Mouse (Mus musculus) c-Kit-positive CD71-negative TER-119-negative erythroid progenitor cells, embryonic 14.5 days (primary cell): Measurements from ENCODE around the gene Slc22a3.

Experiments
- DNase-seq: peaks from one replicate; pipeline ENCODE4 v3.0.0-alpha.2; 2013; ENCODE audit warnings: low read depth

The Slc22a3 gene

GRCm38 (mm10) chr17:12467642-12468041, 39.9 kb downstream of the Slc22a3 start:
- DNase-seq = no peak

GRCm38 (mm10) chr17:12466501-12467000, 41.0 kb downstream of the Slc22a3 start:
- no peak for DNase-seq

GRCm38 (mm10) chr17:12461168-12461567, 46.3 kb downstream of the Slc22a3 start:
- no peak for DNase-seq

GRCm38 (mm10) chr17:12455143-12455790, 52.2 kb downstream of the Slc22a3 start:
- no peak for DNase-seq

GRCm38 (mm10) chr17:12453691-12454090, 53.8 kb downstream of the Slc22a3 start:
- DNase-seq = no peak

- DNase-seq = no peak
Measured at GRCm38 (mm10) chr17:12452862-12453531, 54.5 kb downstream of the Slc22a3 start.

GRCm38 (mm10) chr17:12451234-12451633, 56.3 kb downstream of the Slc22a3 start:
- no peak for DNase-seq

GRCm38 (mm10) chr17:12444561-12444960, 62.9 kb downstream of the Slc22a3 start:
- no peak for DNase-seq

GRCm38 (mm10) chr17:12437771-12438170, 69.7 kb downstream of the Slc22a3 start:
- no peak for DNase-seq

GRCm38 (mm10) chr17:12431707-12432106, 75.8 kb downstream of the Slc22a3 start:
- no peak for DNase-seq

- no peak for DNase-seq
Measured at GRCm38 (mm10) chr17:12428369-12428768, 79.1 kb downstream of the Slc22a3 start.

GRCm38 (mm10) chr17:12427156-12427555, 80.3 kb downstream of the Slc22a3 start:
- DNase-seq = peak; percentile 19

- no peak for DNase-seq
Measured at GRCm38 (mm10) chr17:12422143-12422542, 85.4 kb downstream of the Slc22a3 start.

GRCm38 (mm10) chr17:12420886-12421574, 86.5 kb downstream of the Slc22a3 start:
- DNase-seq = no peak

- DNase-seq = no peak
Measured at GRCm38 (mm10) chr17:12419491-12420079, 87.9 kb downstream of the Slc22a3 start.

GRCm38 (mm10) chr17:12416250-12416895, 91.1 kb downstream of the Slc22a3 start:
- DNase-seq = peak; percentile 73

GRCm38 (mm10) chr17:12415741-12416140, 91.8 kb downstream of the Slc22a3 start:
- no peak for DNase-seq

GRCm38 (mm10) chr17:12415031-12415735, 92.3 kb downstream of the Slc22a3 start:
- DNase-seq = no peak

GRCm38 (mm10) chr17:12412891-12413237, 94.6 kb downstream of the Slc22a3 start:
- DNase-seq = no peak

- DNase-seq = no peak
Measured at GRCm38 (mm10) chr17:12412181-12412890, 95.2 kb downstream of the Slc22a3 start.
